Mouse (Mus musculus): ENCODE results near the gene Defb20. TPM values are rescaled to one million over a fixed set of nuclear protein-coding genes. Genes with fewer than 3 reads are reported as not detected.
A peak's percentile ranks its signal among the peaks of the same experiment; 100 is the strongest.
"Not testable (repeated sequence)": the region's sequence is repeated elsewhere in the genome, so short reads cannot be mapped to it uniquely, and the experiment has no call there.

Gene Defb20
- not detected in 2 replicates for polyA plus RNA-seq (2015; fragmentation: Nextera tagmentation; extraction: Ambion mirVana)

DNA sequence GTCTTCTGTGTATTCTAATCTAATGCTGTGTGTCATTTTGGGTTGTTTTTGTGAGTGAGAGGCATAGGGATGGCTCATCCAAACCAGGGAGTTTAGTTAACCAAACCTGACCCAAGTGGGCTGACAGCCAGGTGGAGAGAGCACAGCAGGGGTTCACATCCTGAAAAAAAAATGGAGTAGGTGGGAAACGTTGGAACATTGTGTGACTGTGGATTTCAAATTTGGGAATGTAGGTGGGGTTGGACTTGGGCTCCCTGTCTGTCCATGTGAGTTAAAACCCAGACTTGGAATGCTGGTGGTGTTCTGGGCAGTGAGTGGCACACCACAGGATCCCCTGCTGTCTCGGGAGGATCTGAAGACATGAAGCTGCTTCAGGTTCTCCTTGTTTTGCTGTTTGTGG is at the start of gene Defb20:
Gene Defb20 (plus strand): TSS at position 301 of the 400 bp plus-strand sequence.
- Histone ChIP-seq H3K4me2 (ENCODE audit: low read depth, low read length) (no peak within 1 kb of the TSS), H3K36me3 (replicated peaks; ENCODE audit: insufficient read depth, low read length) (no peaks in the 10 kb centered on the region), H3K27me3 (ENCODE audit: insufficient read depth, low read length) (no peaks in the 10 kb centered on the region), H3K4me1 (ENCODE audit: insufficient read depth) (no peaks in the 10 kb centered on the region), H3K9ac (replicated peaks) (no peak within 1 kb of the TSS), H3K4me3 (ENCODE audit: low read depth, low read length) (no peak within 1 kb of the TSS), H3K9me3 (ENCODE audit: low read length) (no peaks in the 10 kb centered on the region), H3K27ac (ENCODE audit: low read depth) (no peak within 1 kb of the TSS)
- DNase-seq (no peak), ATAC-seq (no peak)
- WGBS (ENCODE audit: insufficient replicate concordance), result 55% methylated on average over 2 of the region's 2 CpGs
- no peak for TF ChIP-seq CTCF (IDR thresholded peaks at IDR 0.05; ENCODE audit: low read depth)
- TF ChIP-seq EP300 (IDR thresholded peaks at IDR 0.05; ENCODE audit: low read depth), result no peak

DNA sequence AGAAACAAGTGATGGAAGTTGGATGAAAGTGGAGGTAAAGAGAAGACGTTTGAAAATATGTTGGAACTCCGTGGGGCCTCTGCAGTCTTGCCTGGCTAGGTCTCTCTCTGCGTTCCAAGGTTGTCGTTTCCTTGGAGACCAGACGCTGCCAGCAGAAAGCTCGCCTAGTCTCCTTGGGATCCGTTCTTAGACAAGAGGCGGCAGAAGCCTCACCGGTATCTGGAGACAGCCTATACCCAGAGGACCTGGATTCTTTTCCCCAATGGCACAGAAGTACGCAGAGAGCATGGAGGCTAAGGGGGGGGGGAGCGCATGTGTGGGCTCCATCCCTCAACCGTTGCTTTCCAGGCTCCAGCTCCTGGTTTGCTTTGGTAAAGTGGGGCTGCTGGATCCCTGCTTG is 49.4 kb upstream of the Defb20 start:
- H3K4me2 ChIP-seq (ENCODE audit: low read depth, low read length), result no peak overlapping the region
- H3K4me3 ChIP-seq (ENCODE audit: low read depth, low read length), result no peak overlapping the region
- TF ChIP-seq EP300 (IDR thresholded peaks at IDR 0.05; ENCODE audit: low read depth) (no peak), CTCF (IDR thresholded peaks at IDR 0.05; ENCODE audit: low read depth) (no peak)
- no peaks in the 10 kb centered on the region for H3K36me3 ChIP-seq (replicated peaks; ENCODE audit: insufficient read depth, low read length)
- no peak for ATAC-seq
- H3K27ac ChIP-seq (ENCODE audit: low read depth), result no peak overlapping the region
- H3K4me1 ChIP-seq (ENCODE audit: insufficient read depth), result no peaks in the 10 kb centered on the region
- 0 out of 2 replicates have a peak, but pooled peaks cover 5% of the 10 kb centered on the region for H3K9me3 ChIP-seq (ENCODE audit: low read length)
- 38% methylated on average over 12 of the region's 12 CpGs for WGBS (ENCODE audit: insufficient replicate concordance)
- no peak for DNase-seq
- H3K27me3 ChIP-seq (ENCODE audit: insufficient read depth, low read length), result no peaks in the 10 kb centered on the region
- H3K9ac ChIP-seq (replicated peaks), result no peak overlapping the region

DNA sequence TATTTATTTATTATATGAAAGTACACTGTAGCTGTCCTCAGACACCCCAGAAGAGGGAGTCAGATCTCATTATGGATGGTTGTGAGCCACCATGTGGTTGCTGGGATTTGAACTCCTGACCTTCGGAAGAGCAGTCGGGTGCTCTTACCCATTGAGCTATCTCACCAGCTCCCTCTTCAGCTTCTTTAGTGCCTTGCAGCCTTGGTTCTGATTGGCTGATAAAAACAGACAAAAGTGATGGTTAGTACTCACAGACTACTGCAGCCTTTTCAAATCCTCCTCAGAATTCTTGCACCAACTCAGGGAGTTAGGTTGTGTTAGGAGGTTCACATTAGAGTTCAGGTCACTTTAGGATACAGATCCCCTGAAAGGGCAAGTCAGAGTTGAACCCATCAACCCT is 48.4 kb upstream of the Defb20 start:
- not testable (repeated sequence) for H3K36me3 ChIP-seq (replicated peaks; ENCODE audit: insufficient read depth, low read length); DNase-seq; H3K4me1 ChIP-seq (ENCODE audit: insufficient read depth); H3K4me2 ChIP-seq (ENCODE audit: low read depth, low read length); H3K9ac ChIP-seq (replicated peaks); ATAC-seq; H3K4me3 ChIP-seq (ENCODE audit: low read depth, low read length); H3K9me3 ChIP-seq (ENCODE audit: low read length); H3K27ac ChIP-seq (ENCODE audit: low read depth); H3K27me3 ChIP-seq (ENCODE audit: insufficient read depth, low read length)
- TF ChIP-seq CTCF (IDR thresholded peaks at IDR 0.05; ENCODE audit: low read depth), result peak; percentile 24; the same call in 1 of the 2 replicates
- 84% methylated on average over 2 of the region's 2 CpGs for WGBS (ENCODE audit: insufficient replicate concordance)

DNA sequence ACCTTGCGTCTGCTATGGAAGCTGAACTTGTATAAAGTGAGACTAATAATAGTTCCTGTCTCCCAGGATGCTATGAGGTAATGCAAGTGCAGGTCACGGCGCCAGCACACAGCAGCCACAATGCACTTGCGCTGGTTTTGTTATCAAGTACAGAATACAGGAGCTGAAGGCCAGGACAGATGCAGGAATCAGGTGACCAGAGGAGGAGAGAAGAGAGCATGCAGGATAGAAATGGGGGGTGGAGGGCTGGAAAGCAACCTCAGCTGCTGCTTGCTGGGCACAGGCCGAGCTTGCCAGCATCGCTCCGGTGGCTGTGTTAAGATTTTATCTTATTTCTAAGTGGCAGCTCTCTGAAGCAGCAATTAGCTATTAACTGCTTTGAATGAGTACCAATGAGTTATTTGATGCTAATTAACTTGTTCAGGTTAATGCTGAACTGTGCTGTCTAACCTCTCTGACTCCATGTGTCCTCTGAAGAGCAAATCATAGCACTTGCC is 40.4 kb upstream of the Defb20 start:
- Histone ChIP-seq H3K9ac (replicated peaks) (no peak overlapping the region), H3K9me3 (ENCODE audit: low read length) (no peaks in the 10 kb centered on the region), H3K27ac (ENCODE audit: low read depth) (no peak overlapping the region), H3K27me3 (ENCODE audit: insufficient read depth, low read length) (no peaks in the 10 kb centered on the region), H3K4me2 (ENCODE audit: low read depth, low read length) (no peak overlapping the region), H3K36me3 (replicated peaks; ENCODE audit: insufficient read depth, low read length) (no peaks in the 10 kb centered on the region), H3K4me3 (ENCODE audit: low read depth, low read length) (no peak overlapping the region), H3K4me1 (ENCODE audit: insufficient read depth) (peaks cover 4% of the 10 kb centered on the region)
- WGBS (ENCODE audit: insufficient replicate concordance), result 58% methylated on average over 7 of the region's 7 CpGs
- TF ChIP-seq CTCF (IDR thresholded peaks at IDR 0.05; ENCODE audit: low read depth), result no peak
- no peak for TF ChIP-seq EP300 (IDR thresholded peaks at IDR 0.05; ENCODE audit: low read depth)
- ATAC-seq (no peak), DNase-seq (no peak)

DNA sequence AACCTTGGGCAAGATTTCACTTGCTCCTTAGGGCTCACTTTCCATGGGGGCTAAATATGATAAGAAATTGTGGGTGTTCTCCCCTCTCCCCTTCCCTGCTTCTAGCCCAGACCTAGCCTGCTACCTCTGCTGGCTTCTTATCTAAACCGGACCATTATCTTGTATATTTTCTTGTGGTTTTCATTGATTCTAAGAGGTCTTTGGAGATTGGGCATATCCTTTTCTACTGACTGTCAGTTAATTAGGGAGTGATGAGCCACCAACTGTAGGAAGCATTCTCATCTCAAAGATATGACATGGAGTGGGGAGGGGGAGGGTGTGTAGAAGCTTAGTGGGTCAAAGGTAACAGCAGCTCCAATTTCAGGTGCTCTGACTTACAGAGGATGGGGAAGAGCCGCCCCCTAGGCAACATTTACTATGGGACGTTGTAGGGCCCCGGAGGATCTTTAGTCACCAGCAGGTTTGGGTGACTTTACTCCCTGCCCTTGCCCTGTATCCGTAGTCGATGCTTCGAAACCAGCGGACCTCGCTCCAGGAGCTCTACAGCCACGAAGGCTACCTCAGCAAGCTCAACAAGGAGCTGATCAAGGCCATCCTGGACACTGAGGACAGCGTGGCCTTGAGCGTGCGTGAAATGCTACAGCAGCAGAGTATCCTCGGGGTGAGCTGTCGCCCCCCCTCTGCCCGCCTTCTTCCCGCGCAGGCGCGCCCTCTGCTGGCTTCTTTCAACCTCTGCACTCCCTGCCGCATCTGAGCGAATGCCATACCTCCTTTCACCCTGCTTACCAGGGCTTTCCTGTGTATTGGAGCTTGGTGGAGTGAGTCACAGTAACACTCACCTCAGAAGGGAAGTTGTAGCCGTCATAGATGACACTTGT is 39.6 kb upstream of the Defb20 start:
- H3K9me3 ChIP-seq (ENCODE audit: low read length), result no peaks in the 10 kb centered on the region
- H3K9ac ChIP-seq (replicated peaks), result no peak overlapping the region
- no peaks in the 10 kb centered on the region for H3K36me3 ChIP-seq (replicated peaks; ENCODE audit: insufficient read depth, low read length)
- peak overlapping the region; percentile 27; the same call in 1 of the 2 replicates for H3K4me3 ChIP-seq (ENCODE audit: low read depth, low read length)
- H3K4me2 ChIP-seq (ENCODE audit: low read depth, low read length), result peak overlapping the region; percentile 69
- ATAC-seq, result peak; percentile 87
- peak; percentile 95 for TF ChIP-seq CTCF (IDR thresholded peaks at IDR 0.05; ENCODE audit: low read depth)
- no peak for TF ChIP-seq EP300 (IDR thresholded peaks at IDR 0.05; ENCODE audit: low read depth)
- no peaks in the 10 kb centered on the region for H3K27me3 ChIP-seq (ENCODE audit: insufficient read depth, low read length)
- peak; percentile 83 for DNase-seq
- H3K27ac ChIP-seq (ENCODE audit: low read depth), result no peak overlapping the region
- H3K4me1 ChIP-seq (ENCODE audit: insufficient read depth), result peaks cover 4% of the 10 kb centered on the region
- WGBS (ENCODE audit: insufficient replicate concordance), result 4% methylated on average over 23 of the region's 23 CpGs

DNA sequence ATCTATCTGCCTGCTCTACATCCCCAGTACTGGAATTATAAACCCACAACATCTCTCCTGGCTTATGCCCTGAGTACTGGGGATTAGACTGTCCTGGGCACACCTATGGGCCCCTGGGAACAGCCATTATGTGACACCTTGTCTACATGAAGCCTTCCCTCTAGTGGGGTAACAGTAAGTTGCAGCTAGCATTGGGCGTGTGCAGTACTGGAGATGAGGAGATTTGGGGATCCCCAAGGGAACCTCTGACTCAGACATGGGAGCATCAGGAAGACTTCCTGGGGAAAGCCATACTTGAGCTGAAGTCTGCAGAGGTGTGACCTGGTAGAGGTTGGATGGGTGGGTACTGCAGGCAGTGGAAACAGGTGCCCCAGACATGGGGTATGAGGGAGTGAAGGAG is 37.9 kb upstream of the Defb20 start:
- H3K4me1 ChIP-seq (ENCODE audit: insufficient read depth), result peaks cover 4% of the 10 kb centered on the region
- H3K4me3 ChIP-seq (ENCODE audit: low read depth, low read length), result no peak overlapping the region
- ATAC-seq, result no peak
- DNase-seq, result no peak
- no peak for TF ChIP-seq EP300 (IDR thresholded peaks at IDR 0.05; ENCODE audit: low read depth)
- peak; percentile 43 for TF ChIP-seq CTCF (IDR thresholded peaks at IDR 0.05; ENCODE audit: low read depth)
- H3K27ac ChIP-seq (ENCODE audit: low read depth), result no peak overlapping the region
- H3K27me3 ChIP-seq (ENCODE audit: insufficient read depth, low read length), result no peaks in the 10 kb centered on the region
- WGBS (ENCODE audit: insufficient replicate concordance), result 47% methylated on average over 1 of the region's 1 CpGs
- H3K9me3 ChIP-seq (ENCODE audit: low read length), result no peaks in the 10 kb centered on the region
- H3K36me3 ChIP-seq (replicated peaks; ENCODE audit: insufficient read depth, low read length), result no peaks in the 10 kb centered on the region
- no peak overlapping the region for H3K4me2 ChIP-seq (ENCODE audit: low read depth, low read length)
- no peak overlapping the region for H3K9ac ChIP-seq (replicated peaks)
